Mouse (Mus musculus) B cell, adult 62 days (primary cell): ENCODE results near the gene 4833427G06Rik. TPM values are rescaled to one million over a fixed set of nuclear protein-coding genes. Genes with fewer than 3 reads are reported as not detected.

Experiments used
- total RNA-seq: library from RNA; stranded (reverse); gene quantifications from 4 replicates; pipeline ENCODE4 v1.2.4, GENCODE M21; 2023

Gene 4833427G06Rik
- total RNA-seq: not detected in 4 replicates

GRCm38 (mm10) chr9:51101756-51102425 lies at the start of gene 4833427G06Rik:
TSS of gene 4833427G06Rik (minus strand) at chr9:51102078.

GRCm38 (mm10) chr9:51076979-51077315 lies 24.9 kb downstream of the 4833427G06Rik start, which contains the start of gene Layn:
TSS of gene Layn (minus strand) at chr9:51077094.

GRCm38 (mm10) chr9:51060601-51061000 lies 41.3 kb downstream of the 4833427G06Rik start, which contains the start of gene Btg4:
TSS of gene Btg4 (plus strand) at chr9:51060901.

Other genes with a start within 250 kb of the 4833427G06Rik start
- 37.7 to 42.4 TPM (median 39.7 TPM) in 4 replicates for gene Sik2, start 93.0 kb downstream of the 4833427G06Rik start, total RNA-seq
- not detected in 4 replicates for gene Btg4, start 41.2 kb downstream of the 4833427G06Rik start, total RNA-seq
- 0.31 TPM in 1 of 4 replicates, not detected in the others for gene Layn, start 25.0 kb downstream of the 4833427G06Rik start, total RNA-seq
- 0.09 TPM in 1 of 4 replicates, not detected in the others for gene Gm32742, start 63.4 kb upstream of the 4833427G06Rik start, total RNA-seq
- gene Pou2af1, start 111.6 kb upstream of the 4833427G06Rik start, total RNA-seq: 340 to 371 TPM (median 350 TPM) in 4 replicates
- not detected in 4 replicates for gene Colca2, start 176.5 kb upstream of the 4833427G06Rik start, total RNA-seq
- 0.94 to 1.9 TPM (median 1.4 TPM) in 4 replicates for gene 1810046K07Rik, start 226.8 kb upstream of the 4833427G06Rik start, total RNA-seq